Mouse (Mus musculus) MEL (cell line): ENCODE data around the gene Trem3. TPM values are rescaled to one million over a fixed set of nuclear protein-coding genes. Genes with fewer than 3 reads are reported as not detected.
A peak's percentile ranks its signal among the peaks of the same experiment; 100 is the strongest.

Source experiments
- DNase-seq: peaks from one replicate; pipeline ENCODE4 v3.0.0; 2011; ENCODE audit warnings: low read depth, low spot score
- H3K27ac ChIP-seq: 2 replicates; pipeline ENCODE4 v1.5.1; 2012; ENCODE audit warnings: low read depth, mild to moderate bottlenecking, control low read depth, low read length, moderate library complexity; ENCODE audit not compliant: control insufficient read depth
- H3K27me3 ChIP-seq, 2 experiments: fragments of 150-350 bp in 1 of 2; sonication (generic) in 1 of 2; 2 replicates each; pipeline ENCODE4 v1.6.1; 2012; ENCODE audit warnings: low read length in 2 of 2, mild to moderate bottlenecking in 2 of 2, improper control_type of control experiment in 1 of 2, moderate library complexity in 1 of 2; ENCODE audit not compliant: insufficient read depth in 2 of 2, control insufficient read depth in 1 of 2
- H3K36me3 ChIP-seq, 2 experiments: 2 replicates each; pipeline ENCODE4 v1.6.1; 2012 to 2014; ENCODE audit warnings: low read length in 2 of 2, improper control_type of control experiment in 1 of 2, inconsistent platforms in 1 of 2, mild to moderate bottlenecking in 1 of 2; ENCODE audit not compliant: insufficient read depth in 2 of 2, control insufficient read depth in 1 of 2
- H3K4me1 ChIP-seq, 2 experiments: fragments of 150-350 bp in 1 of 2; sonication (generic) in 1 of 2; 2 replicates each; pipeline ENCODE4 v1.6.1; 2012; ENCODE audit warnings: low read length in 2 of 2, improper control_type of control experiment in 1 of 2, mild to moderate bottlenecking in 1 of 2; ENCODE audit not compliant: insufficient read depth in 2 of 2, control insufficient read depth in 1 of 2
- H3K4me3 ChIP-seq, 2 experiments: fragments of 150-350 bp in 1 of 2; sonication (generic) in 1 of 2; 2 replicates each; pipeline ENCODE4 v1.5.1; 2012; ENCODE audit warnings: low read depth in 2 of 2, low read length in 2 of 2, mild to moderate bottlenecking in 2 of 2, moderate library complexity in 2 of 2, control low read depth in 1 of 2, improper control_type of control experiment in 1 of 2; ENCODE audit not compliant: control insufficient read depth in 1 of 2, insufficient read depth in 1 of 2
- H3K79me2 ChIP-seq: 2 replicates; pipeline ENCODE4 v1.6.1; 2012; ENCODE audit warnings: mild to moderate bottlenecking, low read length, moderate library complexity; ENCODE audit not compliant: control insufficient read depth, poor library complexity, insufficient read depth
- H3K9ac ChIP-seq: 2 replicates; pipeline ENCODE4 v1.6.1; 2012; ENCODE audit warnings: low read depth, mild to moderate bottlenecking, control low read depth, low read length, moderate library complexity; ENCODE audit not compliant: control insufficient read depth, poor library complexity, severe bottlenecking
- H3K9me3 ChIP-seq: fragments of 150-350 bp; sonication (generic); replicated peaks from 2 replicates; pipeline ENCODE4 v1.6.1; 2012; ENCODE audit warnings: mild to moderate bottlenecking, low read length, improper control_type of control experiment, moderate library complexity; ENCODE audit not compliant: insufficient read depth
- E2F4 ChIP-seq: IDR thresholded peaks from 2 replicates; pipeline ENCODE4 v1.6.1; 2011; ENCODE audit warnings: low read depth, low read length, improper control_type of control experiment, borderline replicate concordance
- GABPA ChIP-seq: IDR thresholded peaks from 2 replicates; pipeline ENCODE4 v1.6.1; 2012; ENCODE audit warnings: low read depth, mild to moderate bottlenecking, inconsistent platforms, low read length, improper control_type of control experiment, moderate library complexity
- HCFC1 ChIP-seq: IDR thresholded peaks from 2 replicates; pipeline ENCODE4 v1.6.1; 2012; ENCODE audit warnings: low read depth, mild to moderate bottlenecking, inconsistent platforms, low read length, improper control_type of control experiment, moderate library complexity
- MAFK ChIP-seq: IDR thresholded peaks from 2 replicates; pipeline ENCODE4 v1.6.1; 2011; ENCODE audit warnings: low read depth, mild to moderate bottlenecking, low read length, improper control_type of control experiment, borderline replicate concordance
- MAX ChIP-seq: IDR thresholded peaks from 2 replicates; pipeline ENCODE4 v1.6.1; 2011; ENCODE audit warnings: low read length, improper control_type of control experiment
- MEF2A ChIP-seq: IDR thresholded peaks from 2 replicates; pipeline ENCODE4 v1.6.1; 2014; ENCODE audit warnings: low read depth, mild to moderate bottlenecking, inconsistent platforms, low read length, improper control_type of control experiment; ENCODE audit not compliant: poor library complexity, insufficient replicate concordance, severe bottlenecking; ENCODE audit errors: extremely low read depth
- MXI1 ChIP-seq: IDR thresholded peaks from 2 replicates; pipeline ENCODE4 v1.6.1; 2011; ENCODE audit warnings: mild to moderate bottlenecking, low read depth, low read length, improper control_type of control experiment
- MYB ChIP-seq: IDR thresholded peaks from 2 replicates; pipeline ENCODE4 v1.6.1; 2011; ENCODE audit warnings: mild to moderate bottlenecking, low read depth, low read length, improper control_type of control experiment
- NELFE ChIP-seq: IDR thresholded peaks from 2 replicates; pipeline ENCODE4 v1.6.1; 2011; ENCODE audit warnings: low read depth, low read length, improper control_type of control experiment
- NRF1 ChIP-seq: IDR thresholded peaks from 2 replicates; pipeline ENCODE4 v1.6.1; 2014; ENCODE audit warnings: low read depth, mild to moderate bottlenecking, inconsistent platforms, low read length, improper control_type of control experiment, moderate library complexity; ENCODE audit not compliant: poor library complexity, insufficient read depth, severe bottlenecking
- RCOR1 ChIP-seq: IDR thresholded peaks from 2 replicates; pipeline ENCODE4 v1.6.1; 2012; ENCODE audit warnings: low read depth, mild to moderate bottlenecking, inconsistent platforms, low read length, improper control_type of control experiment
- SIN3A ChIP-seq: IDR thresholded peaks from 2 replicates; pipeline ENCODE4 v1.6.1; 2012; ENCODE audit warnings: low read length, improper control_type of control experiment, inconsistent platforms
- TBP ChIP-seq: IDR thresholded peaks from 2 replicates; pipeline ENCODE4 v1.8.0; 2011; ENCODE audit warnings: low read depth, low read length, improper control_type of control experiment
- TCF12 ChIP-seq: IDR thresholded peaks from 2 replicates; pipeline ENCODE4 v1.6.1; 2014; ENCODE audit warnings: low read depth, mild to moderate bottlenecking, inconsistent platforms, low read length, improper control_type of control experiment, moderate library complexity
- UBTF ChIP-seq: IDR thresholded peaks from 2 replicates; pipeline ENCODE4 v1.6.1; 2012; ENCODE audit warnings: low read depth, mild to moderate bottlenecking, inconsistent platforms, low read length, improper control_type of control experiment, moderate library complexity, borderline replicate concordance; ENCODE audit not compliant: insufficient read depth
- USF1 ChIP-seq: IDR thresholded peaks from 2 replicates; pipeline ENCODE4 v1.6.1; 2014; ENCODE audit warnings: low read depth, mild to moderate bottlenecking, inconsistent platforms, low read length, improper control_type of control experiment, moderate library complexity
- USF2 ChIP-seq, 2 experiments: IDR thresholded peaks; 2 replicates each; pipeline ENCODE4 v1.6.1; 2011 to 2012; ENCODE audit warnings: improper control_type of control experiment in 2 of 2, low read length in 2 of 2, borderline replicate concordance in 1 of 2, inconsistent platforms in 1 of 2, low read depth in 1 of 2, mild to moderate bottlenecking in 1 of 2; ENCODE audit not compliant: insufficient read depth in 1 of 2
- ZKSCAN1 ChIP-seq: IDR thresholded peaks from 2 replicates; pipeline ENCODE4 v1.6.1; 2012; ENCODE audit warnings: low read depth, mild to moderate bottlenecking, inconsistent platforms, low read length, improper control_type of control experiment, moderate library complexity
- ZMIZ1 ChIP-seq: IDR thresholded peaks from 2 replicates; pipeline ENCODE4 v1.6.1; 2012; ENCODE audit warnings: low read depth, mild to moderate bottlenecking, inconsistent platforms, low read length, improper control_type of control experiment, moderate library complexity
- polyA plus RNA-seq, 2 experiments: library from polyadenylated mRNA; stranded (reverse) in 1 of 2; unstranded in 1 of 2; fragments of >175 nt in 1 of 2; fragments of >200 nt in 1 of 2; gene quantifications; 2 replicates each; pipeline versions ENCODE4 v1.2.1 to v1.2.4; 2012; ENCODE audit warnings: low replicate concordance in 2 of 2, low read depth in 1 of 2; ENCODE audit not compliant: insufficient read length in 2 of 2, insufficient read depth in 1 of 2, missing spikeins in 1 of 2
- total RNA-seq: library from RNA; depleted of rRNA; stranded (reverse); fragments of 300-350 nt; gene quantifications from 2 replicates; pipeline ENCODE4 v1.2.3, GENCODE M21; 2012

The Trem3 gene
- total and polyA plus RNA-seq, 3 experiments: not detected

GRCm38 (mm10) chr17:48267591-48267990 is 20.0 kb downstream of the Trem3 start (continued):
- no peak for TF ChIP-seq UBTF
- TF ChIP-seq MXI1: no peak
- TF ChIP-seq USF2 (IDR thresholded peaks at IDR 0.05; ENCODE audit: borderline replicate concordance in 1 of 2, insufficient read depth in 1 of 2, low read depth in 1 of 2, low read length in 2 of 2): no peak
- no peak for TF ChIP-seq NRF1
- TF ChIP-seq ZMIZ1: no peak
- TF ChIP-seq E2F4: no peak
- TF ChIP-seq GABPA: no peak
- TF ChIP-seq TBP: no peak

GRCm38 (mm10) chr17:48268276-48268675 is 20.7 kb downstream of the Trem3 start:
- TF ChIP-seq TBP (no peak), UBTF (no peak), MYB (no peak), MAX (no peak), RCOR1 (no peak), TCF12 (no peak), ZKSCAN1 (no peak), HCFC1 (no peak), NELFE (no peak), USF1 (no peak), MXI1 (no peak), MAFK (no peak), MEF2A (no peak), SIN3A (no peak)
- H3K79me2 ChIP-seq: no peaks in the 10 kb centered on the region
- H3K27me3 ChIP-seq: no peaks in the 10 kb centered on the region
- H3K36me3 ChIP-seq: peaks cover 0 to 57% of the 10 kb centered on the region in 2 experiments; a peak in 2 of 4 replicates
- peaks cover 3 to 52% of the 10 kb centered on the region in 2 experiments for H3K4me1 ChIP-seq
- no peaks in the 10 kb centered on the region for H3K9me3 ChIP-seq
- H3K4me3 ChIP-seq: no peak overlapping the region
- H3K9ac ChIP-seq: no peak overlapping the region
- peak; percentile 27 for DNase-seq
- no peak overlapping the region for H3K27ac ChIP-seq
